Comparison of ENCODE assay signal across 9 mouse cellular contexts in the genomic region with DNA sequence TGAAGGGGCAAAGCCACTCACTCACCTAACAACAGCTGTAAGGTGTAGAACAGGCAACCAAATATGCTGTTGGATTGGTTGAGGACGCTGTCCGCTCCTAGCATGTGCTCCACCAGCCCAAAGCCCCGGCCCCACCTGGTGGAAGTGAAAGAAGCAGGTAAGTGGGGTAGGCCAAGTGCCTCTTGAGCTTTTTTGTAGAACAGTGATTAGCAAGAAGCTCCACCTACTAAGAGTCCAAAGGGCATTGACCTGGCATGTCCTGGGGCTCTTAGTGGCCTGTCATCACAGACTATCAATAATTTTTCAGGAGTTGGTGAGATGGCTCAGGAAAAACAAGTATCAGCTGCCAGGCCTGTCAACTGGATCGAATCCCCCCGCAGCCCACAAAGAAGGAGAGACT. TPM values are rescaled to one million over a fixed set of nuclear protein-coding genes. Genes with fewer than 3 reads are reported as not detected.
A peak's percentile ranks its signal among the peaks of the same experiment; 100 is the strongest.
DNase-seq lines count a peak whose midpoint lies in the region; ATAC-seq and TF ChIP-seq lines count a peak whose summit lies in the region.
"Had no signal": no experiment of that assay in that cellular context is flagged by ENCODE, and none has a peak within 500 bp of the region (broad histone marks: within the 10 kb centered on the region; RNA-seq: fewer than 3 reads in every experiment).

No protein-coding gene starts in this region.

- H3K27ac ChIP-seq in heart, embryonic 10.5 days = peak overlapping the region; percentile 86; the same call in 1 of the 2 replicates
- H3K27ac ChIP-seq in bone marrow macrophage, adult 2 months (ENCODE audit: insufficient read depth, low read depth, low read length) = no peak overlapping the region
- peak overlapping the region; percentile 92 for H3K27ac ChIP-seq in intestine, embryonic 16.5 days (ENCODE audit: low read length)
- no peak overlapping the region for H3K27ac ChIP-seq in midbrain, embryonic 10.5 days (replicated peaks)

- no peak for TF ChIP-seq CTCF in bone marrow macrophage, adult 2 months (IDR thresholded peaks at IDR 0.05; ENCODE audit: low read depth, low read length)

- intact Hi-C loops in heart, postnatal 36 days (cut with DNase I) = loop anchor here (2.0 kb wide), 1 partner anchor 16 kb away; no protein-coding TSS in a partner anchor

- H3K4me1 ChIP-seq in heart, embryonic 10.5 days = peaks cover 6% of the 10 kb centered on the region
- H3K4me1 ChIP-seq in bone marrow macrophage, adult 2 months (ENCODE audit: control insufficient read depth, insufficient read depth, low read length) = peaks cover 13% of the 10 kb centered on the region
- H3K4me1 ChIP-seq in intestine, embryonic 16.5 days (ENCODE audit: control insufficient read depth, insufficient read depth, low read length) = peaks cover 16% of the 10 kb centered on the region
- H3K4me1 ChIP-seq in midbrain, embryonic 10.5 days = peaks cover 17% of the 10 kb centered on the region

- TF ChIP-seq POLR2A in bone marrow macrophage, adult 2 months (IDR thresholded peaks at IDR 0.05; ENCODE audit: borderline replicate concordance, low read depth, low read length) = no peak

- H3K4me2 ChIP-seq in intestine, embryonic 16.5 days (ENCODE audit: low read depth, low read length) = peak overlapping the region; percentile 86

- peak overlapping the region; percentile 79 for H3K9ac ChIP-seq in intestine, embryonic 16.5 days (ENCODE audit: low read depth, low read length)

- 69% methylated on average over 5 of the region's 5 CpGs for WGBS in heart, embryonic 10.5 days
- WGBS in intestine, embryonic 16.5 days = 64% methylated on average over 5 of the region's 5 CpGs
- WGBS in midbrain, embryonic 10.5 days = 87% methylated on average over 5 of the region's 5 CpGs

- no peaks in the 10 kb centered on the region for H3K9me3 ChIP-seq in heart, embryonic 10.5 days
- H3K9me3 ChIP-seq in intestine, embryonic 16.5 days (ENCODE audit: control insufficient read depth, low read length) = no peaks in the 10 kb centered on the region
- H3K9me3 ChIP-seq in midbrain, embryonic 10.5 days (replicated peaks) = no peaks in the 10 kb centered on the region

- DNase-seq in heart, embryonic 10.5 days (ENCODE audit: low spot score) = no peak
- DNase-seq in heart, postnatal 36 days = no peak
- no peak for DNase-seq in midbrain, embryonic 10.5 days (ENCODE audit: low spot score)
- no peak for DNase-seq in frontal cortex, postnatal 25 days (ENCODE audit: low spot score in 2 of 2)
- DNase-seq in frontal cortex, postnatal 36 days (ENCODE audit: low spot score in 2 of 2) = no peak
- no peak for DNase-seq in cerebellum, postnatal 36 days

- ATAC-seq in intestine, embryonic 16.5 days = no peak; the same call in 1 of the 2 replicates

- peak overlapping the region; percentile 72 for H3K4me3 ChIP-seq in heart, embryonic 10.5 days
- peak overlapping the region; percentile 96 for H3K4me3 ChIP-seq in bone marrow macrophage, adult 2 months (ENCODE audit: insufficient read depth, low read length)
- peak overlapping the region; percentile 72 for H3K4me3 ChIP-seq in intestine, embryonic 16.5 days (ENCODE audit: low read length)
- H3K4me3 ChIP-seq in midbrain, embryonic 10.5 days = peak overlapping the region; percentile 76

- H3K27me3 ChIP-seq in heart, embryonic 10.5 days (ENCODE audit: insufficient read depth, poor library complexity, severe bottlenecking) = no peaks in the 10 kb centered on the region
- H3K27me3 ChIP-seq in intestine, embryonic 16.5 days (replicated peaks; ENCODE audit: control insufficient read depth, insufficient read depth, low read length) = no peaks in the 10 kb centered on the region
- H3K27me3 ChIP-seq in midbrain, embryonic 10.5 days (ENCODE audit: low read depth, poor library complexity, severe bottlenecking) = no peaks in the 10 kb centered on the region

- H3K36me3 ChIP-seq in heart, embryonic 10.5 days = peaks cover 24% of the 10 kb centered on the region
- no peaks in the 10 kb centered on the region for H3K36me3 ChIP-seq in intestine, embryonic 16.5 days (ENCODE audit: control insufficient read depth, insufficient read depth, low read length)
- peaks cover 32% of the 10 kb centered on the region for H3K36me3 ChIP-seq in midbrain, embryonic 10.5 days

RNA-seq across cellular contexts. Expression of gene Gm21974, which starts 0.8 kb away (rescaled TPM):
- not detected in 2 replicates for polyA plus RNA-seq in heart, embryonic 10.5 days (2016; fragmentation: Nextera tagmentation; extraction: Ambion mirVana)
- not detected for total RNA-seq in heart, postnatal 36 days (2021)
- polyA plus RNA-seq in bone marrow macrophage, adult 2 months (2012; ENCODE audit: insufficient read depth, insufficient read length, missing spikeins) = not detected in 2 replicates
- polyA plus RNA-seq in intestine, embryonic 16.5 days (2015; fragmentation: Nextera tagmentation; extraction: Ambion mirVana) = not detected in 2 replicates
- polyA plus RNA-seq in midbrain, embryonic 10.5 days (2016; fragmentation: Nextera tagmentation; extraction: Ambion mirVana) = not detected in 2 replicates
- polyA plus RNA-seq: CD4-positive, CD25-positive, alpha-beta regulatory T cell, adult 4 months had no signal

RNA-seq across cellular contexts. Expression of gene Vkorc1, which starts 0.9 kb away (rescaled TPM):
- polyA plus RNA-seq in heart, embryonic 10.5 days (2016; fragmentation: Nextera tagmentation; extraction: Ambion mirVana) = 81.7 and 89.4 TPM in 2 replicates
- total RNA-seq in heart, postnatal 36 days (2021) = 10 to 100 TPM; 22.1 to 22.6 TPM
- polyA plus RNA-seq in bone marrow macrophage, adult 2 months (2012; ENCODE audit: insufficient read depth, insufficient read length, missing spikeins) = 93.3 and 116 TPM in 2 replicates
- polyA plus RNA-seq in intestine, embryonic 16.5 days (2015; fragmentation: Nextera tagmentation; extraction: Ambion mirVana) = 260 and 261 TPM in 2 replicates
- polyA plus RNA-seq in midbrain, embryonic 10.5 days (2016; fragmentation: Nextera tagmentation; extraction: Ambion mirVana) = 43.4 and 44.6 TPM in 2 replicates

RNA-seq across cellular contexts. Expression of gene Prss53, which starts 3.7 kb away (rescaled TPM):
- 1.2 and 1.9 TPM in 2 replicates for polyA plus RNA-seq in heart, embryonic 10.5 days (2016; fragmentation: Nextera tagmentation; extraction: Ambion mirVana)
- 1 to 10 TPM in 1 of 2 experiments, under 1 TPM in 1; 0.81 to 1.1 TPM for total RNA-seq in heart, postnatal 36 days (2021)
- 0.86 and 1.0 TPM in 2 replicates for polyA plus RNA-seq in bone marrow macrophage, adult 2 months (2012; ENCODE audit: insufficient read depth, insufficient read length, missing spikeins)
- 2.6 and 4.0 TPM in 2 replicates for polyA plus RNA-seq in intestine, embryonic 16.5 days (2015; fragmentation: Nextera tagmentation; extraction: Ambion mirVana)
- polyA plus RNA-seq in midbrain, embryonic 10.5 days (2016; fragmentation: Nextera tagmentation; extraction: Ambion mirVana) = 0.52 and 0.68 TPM in 2 replicates

RNA-seq across cellular contexts. Expression of gene Bckdk, which starts 9.4 kb away (rescaled TPM):
- 143 and 176 TPM in 2 replicates for polyA plus RNA-seq in heart, embryonic 10.5 days (2016; fragmentation: Nextera tagmentation; extraction: Ambion mirVana)
- 100 to 1,000 TPM; 113 to 120 TPM for total RNA-seq in heart, postnatal 36 days (2021)
- 50.9 and 73.8 TPM in 2 replicates for polyA plus RNA-seq in bone marrow macrophage, adult 2 months (2012; ENCODE audit: insufficient read depth, insufficient read length, missing spikeins)
- 184 and 198 TPM in 2 replicates for polyA plus RNA-seq in intestine, embryonic 16.5 days (2015; fragmentation: Nextera tagmentation; extraction: Ambion mirVana)
- polyA plus RNA-seq in midbrain, embryonic 10.5 days (2016; fragmentation: Nextera tagmentation; extraction: Ambion mirVana) = 128 and 130 TPM in 2 replicates

RNA-seq across cellular contexts. Expression of gene Kat8, which starts 17.8 kb away (rescaled TPM):
- 31.0 and 39.7 TPM in 2 replicates for polyA plus RNA-seq in heart, embryonic 10.5 days (2016; fragmentation: Nextera tagmentation; extraction: Ambion mirVana)
- total RNA-seq in heart, postnatal 36 days (2021) = 10 to 100 TPM; 13.8 to 16.1 TPM
- 23.7 and 29.1 TPM in 2 replicates for polyA plus RNA-seq in bone marrow macrophage, adult 2 months (2012; ENCODE audit: insufficient read depth, insufficient read length, missing spikeins)
- polyA plus RNA-seq in intestine, embryonic 16.5 days (2015; fragmentation: Nextera tagmentation; extraction: Ambion mirVana) = 27.3 and 29.2 TPM in 2 replicates
- 51.1 and 52.4 TPM in 2 replicates for polyA plus RNA-seq in midbrain, embryonic 10.5 days (2016; fragmentation: Nextera tagmentation; extraction: Ambion mirVana)

Comparison
In these comparisons a context has a peak if more than half of its experiments do, and no peak if none do; other contexts are left out.
1. H3K27ac ChIP-seq: peak in heart, embryonic 10.5 days (single experiment) and intestine, embryonic 16.5 days (single experiment); none in bone marrow macrophage, adult 2 months (single experiment) and midbrain, embryonic 10.5 days (single experiment).
2. Peak in every context shown above with its lines, with median percentiles within 50 percentile points of each other: H3K4me3 ChIP-seq.